Mouse (Mus musculus) kidney, adult 2 months (tissue): Measurements from ENCODE around the gene Itgad.

Source experiments
- CTCF ChIP-seq: fragments of 200-500 bp; conservative IDR thresholded peaks from 2 replicates; pipeline ENCODE4 v1.5.1; 2011; ENCODE audit warnings: low read depth, mild to moderate bottlenecking, control low read depth, low read length, moderate library complexity, mixed read lengths; ENCODE audit not compliant: insufficient read depth, insufficient read length
- POLR2A ChIP-seq: fragments of 200-500 bp; IDR thresholded peaks from one replicate; pipeline ENCODE4 v1.6.1; 2011; ENCODE audit warnings: low read depth, low read length, control low read depth

- TF ChIP-seq POLR2A (no peak), CTCF (no peak)
Observed at GRCm38 (mm10) chr7:128169996-128170395, 15.8 kb downstream of the Itgad start.
